Mouse (Mus musculus) T-helper 1 cell (primary cell): ENCODE measurements around the gene Tfpi.
"Not testable (repeated sequence)": the region's sequence is repeated elsewhere in the genome, so short reads cannot be mapped to it uniquely, and the experiment has no call there.

ENCODE experiments used
- in situ Hi-C: fragments of 300-600 bp; cut with MboI, MseI; formaldehyde crosslinking; loops from one replicate; pipeline ENCODE4 v1.15.1; 2025; ENCODE audit warnings: high pct_unique_total_duplicates

Gene Tfpi

GRCm38 (mm10) chr2:84476577-84476976 is at the start of gene Tfpi:
Gene Tfpi (minus strand): TSS chr2:84476775.
- in situ Hi-C loops, result no loop called here

DNA sequence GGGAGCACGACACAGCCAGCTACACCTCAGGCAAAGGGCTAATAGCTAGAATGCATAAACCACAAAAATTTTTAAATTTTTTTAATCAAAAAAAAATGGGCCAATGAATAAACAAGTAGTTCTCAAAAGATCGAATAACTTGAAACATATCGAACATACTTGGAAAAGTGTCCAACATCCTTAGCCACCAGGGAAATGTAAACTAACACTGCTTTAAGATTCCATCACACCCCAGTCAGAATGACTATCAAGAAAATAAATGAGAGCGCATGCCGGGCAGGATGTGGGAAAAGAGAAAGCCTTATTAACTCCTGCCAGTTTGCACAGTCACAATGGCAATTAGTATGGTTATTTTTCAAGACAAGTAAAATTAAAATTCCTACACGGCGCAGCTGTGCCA is 49.6 kb upstream of the Tfpi start:
- in situ Hi-C loops, result no loop called here

- in situ Hi-C loops, result no loop called here
These were observed 49.2 kb upstream of the Tfpi start for GRCm38 (mm10) chr2:84525806-84526205.

GRCm38 (mm10) chr2:84525047-84525446 is 48.5 kb upstream of the Tfpi start:
- in situ Hi-C loops, result no loop called here

DNA sequence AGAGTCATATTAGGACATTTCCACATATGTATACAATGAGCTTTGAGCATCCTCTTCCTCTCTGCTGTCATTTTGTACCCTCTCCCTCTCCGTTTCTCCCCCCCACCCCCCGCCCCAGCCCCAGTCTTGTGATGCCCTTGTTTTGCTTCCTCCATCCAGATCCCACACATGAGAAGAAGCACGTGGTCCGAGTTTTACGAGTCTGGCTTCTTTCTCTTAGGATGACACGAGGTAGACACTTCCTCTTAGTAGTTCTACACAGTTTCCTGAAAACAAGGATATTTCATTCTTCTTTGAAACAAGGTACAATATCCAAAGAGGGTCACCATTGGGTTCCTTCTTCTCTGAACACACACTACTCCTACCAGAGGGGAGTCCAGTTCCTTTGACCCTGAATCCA is 47.4 kb upstream of the Tfpi start:
- in situ Hi-C loops, result no loop called here

GRCm38 (mm10) chr2:84523103-84523865 is 46.7 kb upstream of the Tfpi start:
- in situ Hi-C loops, result no loop called here

- in situ Hi-C loops, result loop anchor here (10.0 kb wide), 1 partner anchor 285 kb away; no protein-coding TSS in a partner anchor
These were observed 43.0 kb upstream of the Tfpi start for GRCm38 (mm10) chr2:84519514-84520067.

DNA sequence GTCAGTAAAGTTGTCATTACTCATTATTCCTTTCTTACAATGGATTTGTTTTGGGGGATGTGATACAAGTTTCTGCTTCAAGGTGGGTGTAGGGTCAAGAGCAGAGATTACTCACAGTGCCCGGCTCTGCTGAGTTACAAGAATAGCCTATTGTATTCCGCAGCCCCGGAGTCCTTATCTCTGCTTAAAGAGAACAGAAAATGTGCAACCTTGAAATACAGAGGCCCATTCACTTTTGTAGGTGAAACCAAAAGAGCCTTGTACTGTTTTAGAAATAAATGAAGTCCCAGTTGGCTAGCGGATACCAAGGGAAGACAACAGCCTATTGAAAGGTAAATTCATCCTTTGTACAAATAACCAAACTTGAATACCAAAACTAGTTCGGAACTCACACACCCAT is 42.2 kb upstream of the Tfpi start:
- in situ Hi-C loops, result loop anchor here (10.0 kb wide), 1 partner anchor 286 kb away; no protein-coding TSS in a partner anchor

GRCm38 (mm10) chr2:84513281-84513680 is 36.7 kb upstream of the Tfpi start:
- in situ Hi-C loops, result loop anchor here (10.0 kb wide), 1 partner anchor 292 kb away; no protein-coding TSS in a partner anchor

- in situ Hi-C loops, result loop anchor here (10.0 kb wide), 1 partner anchor 293 kb away; no protein-coding TSS in a partner anchor
These were observed 34.9 kb upstream of the Tfpi start for GRCm38 (mm10) chr2:84511508-84511907.

DNA sequence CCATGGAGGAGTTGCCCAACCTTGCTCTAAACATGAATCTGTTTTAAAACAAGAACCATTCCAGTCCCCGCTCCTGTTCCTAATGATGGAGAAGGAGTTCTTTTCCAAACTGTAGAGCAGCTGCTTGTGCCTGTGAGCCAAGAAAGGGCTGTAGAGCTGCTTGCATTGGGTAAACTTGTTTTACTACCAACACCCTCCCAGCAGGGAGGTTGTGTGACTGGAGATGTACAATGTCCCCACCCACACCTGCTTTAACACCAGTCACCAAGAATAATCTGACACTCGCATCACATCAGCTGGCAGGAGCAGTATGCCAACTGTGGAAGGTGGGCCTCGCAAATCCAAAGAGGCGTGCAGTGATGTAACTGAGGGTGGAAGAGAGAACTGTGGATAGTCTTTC is 34.5 kb upstream of the Tfpi start:
- in situ Hi-C loops, result loop anchor here (10.0 kb wide), 1 partner anchor 294 kb away; no protein-coding TSS in a partner anchor

GRCm38 (mm10) chr2:84504954-84505394 is 28.4 kb upstream of the Tfpi start:
- in situ Hi-C loops, result not testable (repeated sequence)

DNA sequence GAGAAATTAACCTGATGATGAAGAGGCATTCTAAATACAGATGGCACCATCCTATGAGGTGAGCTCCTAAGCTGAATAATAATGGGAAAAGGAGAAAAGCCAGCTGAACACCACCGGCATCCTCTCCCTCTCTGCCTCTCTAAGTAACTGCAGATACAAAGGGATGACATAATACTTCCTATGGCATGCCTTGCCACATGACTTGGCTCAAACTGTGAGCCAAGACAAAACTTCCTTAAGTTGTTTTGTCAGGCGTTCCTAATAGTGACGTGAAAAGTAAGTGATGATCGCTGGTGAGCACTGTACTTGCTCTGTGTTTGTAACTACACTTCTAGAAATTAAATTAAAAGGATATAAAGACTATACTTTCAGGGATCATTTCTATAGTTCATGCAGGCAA is 27.7 kb upstream of the Tfpi start:
- in situ Hi-C loops, result no loop called here

GRCm38 (mm10) chr2:84498921-84499320 is 22.3 kb upstream of the Tfpi start:
- in situ Hi-C loops, result no loop called here

- in situ Hi-C loops, result no loop called here
These were observed 18.5 kb upstream of the Tfpi start for GRCm38 (mm10) chr2:84495108-84495507.

- in situ Hi-C loops, result no loop called here
These were observed 17.1 kb upstream of the Tfpi start for GRCm38 (mm10) chr2:84493626-84494025.

- in situ Hi-C loops, result no loop called here
These were observed 15.1 kb upstream of the Tfpi start for GRCm38 (mm10) chr2:84491715-84492114.

DNA sequence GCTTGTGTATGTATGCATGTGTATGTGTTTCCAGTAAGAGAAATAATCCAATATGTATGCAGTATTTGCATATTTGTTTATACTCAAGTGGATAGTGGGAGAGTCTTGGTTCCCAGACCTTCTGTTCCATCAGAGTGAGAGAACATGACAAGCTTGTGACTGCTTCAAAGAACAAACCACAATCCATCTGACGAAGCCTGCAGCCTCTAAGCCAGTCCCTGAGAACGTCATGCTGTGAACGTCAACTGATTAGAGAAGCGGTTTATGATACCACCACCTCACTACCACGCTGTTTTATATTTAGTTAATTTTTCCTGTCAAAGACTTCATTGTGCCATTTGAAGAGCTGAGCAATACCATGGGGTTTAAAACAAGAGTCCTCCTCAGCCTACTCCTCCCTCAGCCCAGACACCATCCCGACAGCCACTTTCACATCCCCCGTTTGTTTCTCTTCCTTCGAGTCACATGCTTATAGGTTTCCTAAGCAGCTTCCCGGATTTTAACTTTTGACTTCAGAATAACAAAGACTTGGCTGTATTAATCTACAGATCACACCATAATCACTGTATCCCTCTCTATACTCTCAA is 11.2 kb upstream of the Tfpi start:
- in situ Hi-C loops, result no loop called here

DNA sequence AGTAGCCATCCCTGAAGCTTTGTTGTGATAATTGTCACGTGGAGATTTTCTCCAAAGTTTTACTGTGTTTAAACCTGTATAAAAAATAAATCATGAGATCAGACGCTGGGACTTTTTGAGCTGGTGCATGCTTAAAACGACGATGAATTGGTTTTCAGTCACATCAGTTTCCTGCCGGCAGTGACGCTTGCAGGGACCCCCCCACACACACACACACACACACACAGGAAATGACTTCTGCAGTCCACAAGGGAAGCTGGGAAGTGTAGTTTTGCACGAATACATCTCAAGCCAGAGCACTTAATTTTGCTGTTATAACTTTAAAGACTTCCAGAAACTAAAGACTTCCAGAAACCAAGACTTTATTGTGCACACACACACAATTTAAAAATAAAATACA is 5.3 kb upstream of the Tfpi start:
- in situ Hi-C loops, result no loop called here

- in situ Hi-C loops, result no loop called here
These were observed 2.5 kb upstream of the Tfpi start for GRCm38 (mm10) chr2:84479036-84479435.

DNA sequence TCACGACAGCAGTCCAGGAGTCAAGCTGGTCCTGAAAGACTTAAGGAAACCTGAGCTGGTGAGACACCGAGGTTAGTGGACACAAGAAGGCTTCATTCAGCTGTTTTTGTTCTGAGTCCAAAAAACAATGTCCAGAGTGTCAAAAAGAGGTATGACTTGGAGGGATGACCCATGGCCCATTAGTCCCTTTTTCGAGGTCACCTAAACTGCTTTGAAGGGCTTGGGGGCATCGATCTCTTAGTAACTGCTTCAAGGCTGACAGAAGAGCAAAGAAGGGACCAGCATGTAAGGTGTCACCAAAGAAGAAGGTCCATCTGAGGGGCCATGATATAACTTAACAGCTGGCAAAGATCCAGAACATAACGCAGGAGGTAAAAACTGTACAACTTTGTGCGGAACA is 1.2 kb upstream of the Tfpi start:
- in situ Hi-C loops, result no loop called here

- in situ Hi-C loops, result no loop called here
These were observed 444 bp downstream of the Tfpi start for GRCm38 (mm10) chr2:84476131-84476530.

DNA sequence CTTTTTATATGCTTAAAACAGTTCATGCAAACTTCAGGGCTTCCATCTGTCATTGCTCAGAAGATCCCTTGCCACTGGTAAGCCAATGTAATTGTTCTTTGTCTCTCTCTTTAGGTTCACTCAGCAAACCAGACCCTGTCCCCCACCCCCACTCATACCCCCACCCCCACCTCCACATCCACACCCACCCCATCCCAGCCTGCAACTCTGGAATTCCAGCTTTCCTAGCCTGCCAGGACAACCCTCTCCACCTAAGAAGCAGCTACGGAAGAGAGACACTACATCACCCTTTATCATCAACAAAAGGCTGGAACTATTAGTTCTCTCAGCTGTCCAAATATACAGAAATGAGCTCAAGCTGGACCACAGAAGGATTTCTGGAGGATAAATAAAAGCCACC is 974 bp downstream of the Tfpi start:
- in situ Hi-C loops, result no loop called here
